Mouse (Mus musculus) heart, adult 18-20 months (tissue): Measurements from ENCODE around the gene Gm6904. TPM values are rescaled to one million over a fixed set of nuclear protein-coding genes. Genes with fewer than 3 reads are reported as not detected.
"Not testable (repeated sequence)": the region's sequence is repeated elsewhere in the genome, so short reads cannot be mapped to it uniquely, and the experiment has no call there.

Experiments
- DNase-seq, 2 experiments: peaks; one replicate each; pipeline ENCODE4 v3.0.0; 2021 to 2022; ENCODE audit warnings: mixed read lengths in 1 of 2
- long read RNA-seq, 2 experiments: library from polyadenylated mRNA; stranded (forward); transcript quantifications; one replicate each; pipeline ENCODE4 v2.0.0; 2021
- total RNA-seq, 2 experiments: library from RNA; stranded (reverse); gene quantifications; 2 replicates each; pipeline ENCODE4 v1.2.3; 2021

The Gm6904 gene
- not detected for total RNA-seq
- long read RNA-seq, experiment 1: 0 reads
- long read RNA-seq, experiment 2: 0 reads

- DNase-seq: peak; percentile 19 to 47
Observed at GRCm38 (mm10) chr14:59260056-59260455, at the start of gene Gm6904. Gm6904 (minus strand) TSS chr14:59260216.

- peak; percentile 4 to 42 for DNase-seq
Observed at GRCm38 (mm10) chr14:59297391-59297790, 37.4 kb upstream of the Gm6904 start, which contains the start of gene Phf11a. Phf11a (minus strand) TSS chr14:59297522.

GRCm38 (mm10) chr14:59291769-59292168 is 31.8 kb upstream of the Gm6904 start:
- DNase-seq: not testable (repeated sequence)

- not testable (repeated sequence) for DNase-seq
Observed at GRCm38 (mm10) chr14:59274961-59275360, 14.9 kb upstream of the Gm6904 start.

GRCm38 (mm10) chr14:59255861-59256260 is 4.2 kb downstream of the Gm6904 start:
- DNase-seq: not testable (repeated sequence)

GRCm38 (mm10) chr14:59250350-59250749 is 9.7 kb downstream of the Gm6904 start:
- DNase-seq: not testable (repeated sequence)

- DNase-seq: no peak
Observed at GRCm38 (mm10) chr14:59233635-59234034, 26.4 kb downstream of the Gm6904 start.

- peak; percentile 17 to 29 for DNase-seq
Observed at GRCm38 (mm10) chr14:59232003-59232402, 28.0 kb downstream of the Gm6904 start.

- no peak for DNase-seq
Observed at GRCm38 (mm10) chr14:59230331-59230966, 29.6 kb downstream of the Gm6904 start.

- no peak for DNase-seq
Observed at GRCm38 (mm10) chr14:59229822-59230221, 30.2 kb downstream of the Gm6904 start.

GRCm38 (mm10) chr14:59226240-59226639 is 33.8 kb downstream of the Gm6904 start:
- DNase-seq: no peak

GRCm38 (mm10) chr14:59219241-59219640 is 40.8 kb downstream of the Gm6904 start:
- peak; percentile 26 to 40 for DNase-seq

GRCm38 (mm10) chr14:59209816-59210215 is 50.2 kb downstream of the Gm6904 start:
- DNase-seq: no peak

GRCm38 (mm10) chr14:59209003-59209402 is 51.0 kb downstream of the Gm6904 start:
- no peak for DNase-seq

GRCm38 (mm10) chr14:59205976-59206583 is 53.9 kb downstream of the Gm6904 start:
- no peak for DNase-seq

GRCm38 (mm10) chr14:59205461-59205860 is 54.6 kb downstream of the Gm6904 start:
- DNase-seq: no peak

GRCm38 (mm10) chr14:59201604-59202215 is 58.3 kb downstream of the Gm6904 start:
- DNase-seq: no peak

GRCm38 (mm10) chr14:59200711-59201603 is 59.1 kb downstream of the Gm6904 start, which contains the start of gene Rcbtb1:
Rcbtb1 (plus strand) TSS chr14:59201209.
- peak; percentile 92 to 96 for DNase-seq
